Mouse (Mus musculus) left cerebral cortex, postnatal 14 days (tissue): Measurements from ENCODE around the gene Dnmt3a. TPM values are rescaled to one million over a fixed set of nuclear protein-coding genes. Genes with fewer than 3 reads are reported as not detected.

Experiments
- DNase-seq, 2 experiments: peaks; one replicate each; pipeline ENCODE4 v3.0.0; 2021 to 2022; ENCODE audit warnings: low spot score in 2 of 2, mixed read lengths in 1 of 2
- intact Hi-C: fragments of 180-260 bp; cut with DNase I; formaldehyde crosslinking; loops from one replicate; pipeline ENCODE4 v1.15.1; 2025
- long read RNA-seq, 2 experiments: library from polyadenylated mRNA; stranded (forward); transcript quantifications; one replicate each; pipeline ENCODE4 v2.0.0; 2021
- total RNA-seq, 2 experiments: library from RNA; stranded (reverse); gene quantifications; 2 replicates each; pipeline ENCODE4 v1.2.3; 2021

Dnmt3a gene
- total RNA-seq: 100 to 1,000 TPM; 337 to 343 TPM
- long read RNA-seq, experiment 1, full-length matches to known transcripts: 1 of 130 reads
- long read RNA-seq, experiment 1, partial matches to known transcripts: 11 of 130 reads
- long read RNA-seq, experiment 1, other reads (novel, unspliced or antisense): 118 of 130 reads
- long read RNA-seq, experiment 2, full-length matches to known transcripts: 7 of 121 reads
- long read RNA-seq, experiment 2, partial matches to known transcripts: 18 of 121 reads
- long read RNA-seq, experiment 2, other reads (novel, unspliced or antisense): 96 of 121 reads

DNA sequence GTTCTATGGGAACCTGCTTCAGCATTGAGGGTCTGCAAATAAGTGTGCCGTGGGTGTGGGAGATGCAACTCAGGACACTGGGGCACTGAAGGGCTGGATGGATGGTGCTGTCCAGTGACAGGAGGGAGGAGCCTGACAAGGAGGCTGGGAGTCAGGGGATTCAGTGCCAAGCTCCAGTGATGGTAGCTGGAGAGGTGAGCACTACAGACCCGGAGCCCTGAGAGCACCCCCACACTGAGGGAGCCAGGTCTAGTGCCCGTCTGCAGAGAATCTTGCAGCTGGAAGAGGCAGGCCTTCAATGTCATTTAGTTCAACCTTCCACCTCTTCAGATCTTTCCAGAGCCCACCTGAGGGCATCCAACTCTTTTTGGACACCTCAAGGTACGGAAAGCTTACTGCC is at the start of gene Dnmt3a:
Dnmt3a (plus strand) TSS at position 156 of the 400 bp plus-strand sequence.
- intact Hi-C loops: loop anchor here (5.0 kb wide), 2 partner anchors 66 to 144 kb away; no protein-coding TSS in a partner anchor
- DNase-seq: no peak

DNA sequence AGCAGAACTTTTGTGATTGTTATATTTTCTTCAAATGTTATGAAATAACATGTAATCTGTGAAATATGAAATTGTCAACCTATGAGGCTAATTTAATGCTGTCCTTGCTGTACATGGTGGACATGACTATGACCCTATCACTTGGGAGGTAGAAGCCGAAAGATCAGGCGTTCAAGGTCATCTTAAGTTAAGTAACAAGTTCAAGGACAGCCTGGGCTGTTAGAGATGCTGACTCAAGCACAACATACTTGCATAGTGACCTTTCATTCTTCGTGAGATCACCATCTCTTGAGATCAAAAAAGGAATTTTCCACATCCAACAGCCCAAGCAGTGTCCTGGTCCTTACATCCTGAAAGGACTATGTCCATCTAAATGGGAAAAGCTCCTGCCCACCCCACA is 49.6 kb upstream of the Dnmt3a start:
- no peak for DNase-seq
- intact Hi-C loops: no loop called here

DNA sequence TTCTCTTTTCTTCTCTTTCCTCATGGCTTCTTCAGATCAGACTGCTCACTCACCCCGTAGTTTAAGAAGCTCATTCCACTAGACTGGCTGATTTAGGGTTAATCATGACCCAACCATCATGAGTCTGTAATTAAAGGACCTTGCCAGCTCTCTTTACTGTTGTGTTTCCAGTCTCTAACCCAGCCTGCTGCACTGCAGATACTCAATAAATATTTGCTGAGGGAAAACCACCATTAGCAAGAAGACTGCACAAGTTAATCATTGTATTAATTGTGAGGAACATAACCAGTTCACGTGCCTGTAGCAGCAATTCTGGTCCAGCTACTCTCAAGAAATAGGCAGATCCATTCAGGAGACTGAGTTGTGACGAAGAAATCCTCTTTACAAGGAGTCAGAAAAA is 47.7 kb upstream of the Dnmt3a start:
- intact Hi-C loops: no loop called here
- DNase-seq: no peak

DNA sequence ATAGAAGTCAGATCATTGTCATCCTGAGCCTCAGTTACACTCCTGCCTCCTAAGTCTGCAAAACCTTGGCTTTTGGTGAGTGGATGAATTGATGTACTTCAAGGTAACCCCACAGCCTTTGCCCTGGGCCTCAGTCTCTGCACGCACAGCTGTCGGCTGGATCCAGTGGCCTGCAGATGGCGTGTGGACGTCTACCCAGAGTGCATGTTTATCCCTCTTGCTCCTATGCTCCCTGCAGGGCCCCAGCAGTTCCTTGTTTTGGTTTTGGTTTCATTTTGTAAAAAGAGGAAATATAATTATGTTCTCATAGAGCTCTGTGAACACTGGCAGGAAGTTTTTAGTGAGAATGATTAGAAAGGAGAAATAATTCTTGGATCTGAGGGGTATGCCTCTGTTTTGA is 46.4 kb upstream of the Dnmt3a start:
- intact Hi-C loops: no loop called here
- no peak for DNase-seq

DNA sequence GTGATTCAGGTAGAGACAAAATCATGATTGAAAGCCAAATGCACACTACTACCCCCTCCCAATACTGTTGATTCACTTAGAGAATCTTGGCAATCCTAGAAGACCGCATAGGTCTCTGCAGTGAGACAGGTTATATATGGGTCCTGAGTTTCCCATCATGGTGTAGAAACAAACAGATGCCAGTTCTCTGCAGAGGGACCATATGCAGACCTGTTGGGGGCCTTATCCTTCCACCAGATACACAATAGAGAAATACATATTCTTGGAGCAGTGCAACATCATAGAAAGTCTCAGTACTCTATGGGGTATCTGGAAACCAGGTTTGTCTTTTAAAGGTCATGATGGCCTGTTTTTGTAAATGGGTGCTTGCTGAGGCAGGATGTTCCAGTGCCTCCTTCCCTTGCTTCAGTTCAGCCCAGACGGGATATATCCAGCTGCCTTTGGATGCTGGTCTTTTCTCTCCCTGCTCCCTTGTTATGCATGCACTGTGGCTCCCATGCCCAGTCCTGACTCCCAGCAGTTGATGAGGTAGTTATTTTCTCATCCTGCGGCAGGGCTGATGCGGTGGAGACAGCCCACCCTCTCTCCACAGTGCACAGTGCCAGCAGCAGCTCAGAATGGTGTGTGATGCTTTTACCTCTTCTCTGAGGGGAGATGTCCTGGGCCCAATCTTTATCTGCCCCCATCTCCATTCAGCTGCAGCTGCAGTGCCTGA is 44.8 kb upstream of the Dnmt3a start:
- intact Hi-C loops: no loop called here
- DNase-seq: no peak

DNA sequence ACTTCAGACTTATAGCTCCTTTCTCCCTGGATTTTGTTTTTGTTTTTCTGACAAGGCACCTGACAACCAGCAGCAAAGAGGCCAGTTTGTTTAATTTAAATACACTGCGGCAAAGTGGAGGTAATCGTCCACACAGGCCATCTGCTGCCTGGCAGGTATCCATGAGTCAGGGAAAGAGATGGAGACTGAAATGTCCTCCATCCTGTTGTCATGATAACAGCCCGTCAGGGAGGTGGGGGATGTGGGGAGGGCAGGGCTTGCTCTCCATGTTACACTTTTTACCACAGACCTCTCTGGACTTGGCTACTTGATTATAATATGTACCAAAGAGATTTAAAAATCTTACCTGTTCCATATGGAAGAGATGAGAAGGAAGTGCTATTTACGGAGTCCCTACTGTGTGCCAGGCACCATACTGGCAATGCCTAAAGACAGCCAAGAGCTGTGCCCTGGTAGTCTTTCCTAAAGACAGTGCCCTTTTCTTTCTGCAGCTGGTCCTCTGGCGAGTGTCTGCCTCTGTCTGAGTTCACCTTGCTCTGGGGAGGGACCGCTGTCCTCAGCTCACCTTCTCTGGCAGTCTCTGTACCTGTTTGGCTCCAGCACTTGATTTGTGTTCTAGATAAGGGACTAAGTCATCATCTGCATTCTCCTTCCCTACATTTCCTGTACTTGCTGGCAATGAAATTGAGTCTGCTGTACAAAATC is 44.1 kb upstream of the Dnmt3a start:
- DNase-seq: no peak

DNA sequence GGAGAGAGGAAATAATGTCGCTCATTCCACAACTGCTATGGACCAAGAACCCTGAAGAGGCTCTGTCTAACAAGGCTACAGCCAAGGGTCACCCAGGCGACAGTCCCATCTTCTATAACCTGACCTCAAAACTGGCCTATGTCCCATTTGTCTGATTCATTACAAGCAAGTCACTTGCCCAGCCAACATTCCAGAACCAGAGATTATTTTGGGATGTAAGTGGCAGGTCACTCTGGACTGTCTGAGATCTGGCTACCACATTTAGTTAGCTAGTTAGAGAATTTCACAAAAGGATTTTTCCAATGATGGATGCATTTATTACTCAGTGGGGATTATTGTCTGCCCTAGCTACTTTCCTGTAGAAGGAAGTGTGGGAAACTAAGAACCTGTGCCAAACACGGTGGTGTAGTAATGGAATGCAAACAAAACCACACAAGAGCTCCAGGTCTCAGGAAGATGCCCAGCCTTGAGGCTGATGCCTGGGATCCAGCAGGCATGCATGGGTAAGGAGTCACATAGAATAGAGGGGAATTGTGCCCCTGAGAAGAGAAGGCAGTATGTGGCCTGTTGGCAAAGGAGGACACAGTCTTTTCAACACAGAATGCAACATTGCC is 41.5 kb upstream of the Dnmt3a start:
- DNase-seq: no peak
- intact Hi-C loops: no loop called here

More for the DNA sequence above, 44.1 kb upstream of the Dnmt3a start:
- intact Hi-C loops: no loop called here

DNA sequence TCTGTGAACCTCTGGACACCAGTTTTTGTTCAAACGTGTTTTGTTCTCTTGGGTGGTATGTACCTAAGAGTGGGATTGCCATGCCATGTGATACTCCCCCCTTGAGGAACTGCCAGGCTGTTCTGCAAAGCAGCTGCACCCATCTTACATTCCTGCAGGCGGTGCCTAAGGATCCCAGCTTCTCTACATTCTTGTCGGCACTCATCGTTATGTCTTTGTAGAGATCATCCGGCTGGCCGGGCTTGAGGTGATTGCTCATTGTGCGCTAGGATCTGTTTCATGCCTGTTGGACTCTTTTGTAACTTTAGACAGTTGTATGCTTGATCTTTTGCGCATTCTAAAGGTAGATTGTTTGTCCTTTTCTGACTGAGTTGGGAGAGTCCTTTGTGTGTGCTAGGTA is 38.4 kb upstream of the Dnmt3a start:
- DNase-seq: no peak

DNA sequence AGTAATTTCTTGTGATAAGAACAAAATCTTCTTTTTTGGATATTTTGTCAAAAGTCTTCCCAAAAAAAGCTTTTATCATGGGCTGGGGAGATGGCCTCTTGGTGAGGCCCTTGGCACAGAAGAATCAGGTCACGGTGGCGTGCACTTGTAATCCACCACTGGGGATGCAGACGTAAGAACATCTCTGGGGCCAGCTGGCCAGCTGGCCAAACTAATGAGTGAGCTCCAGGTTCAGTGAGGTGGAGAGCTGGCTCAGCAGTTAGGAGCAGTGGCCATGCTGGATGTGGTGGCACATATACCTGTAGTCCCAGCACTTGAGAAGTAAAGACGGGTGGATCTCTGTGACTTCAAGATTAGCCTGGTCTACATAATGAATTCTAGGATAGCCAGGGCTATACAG is 37.4 kb upstream of the Dnmt3a start:
- intact Hi-C loops: no loop called here
- no peak for DNase-seq

More for the DNA sequence above, 38.4 kb upstream of the Dnmt3a start:
- intact Hi-C loops: no loop called here

DNA sequence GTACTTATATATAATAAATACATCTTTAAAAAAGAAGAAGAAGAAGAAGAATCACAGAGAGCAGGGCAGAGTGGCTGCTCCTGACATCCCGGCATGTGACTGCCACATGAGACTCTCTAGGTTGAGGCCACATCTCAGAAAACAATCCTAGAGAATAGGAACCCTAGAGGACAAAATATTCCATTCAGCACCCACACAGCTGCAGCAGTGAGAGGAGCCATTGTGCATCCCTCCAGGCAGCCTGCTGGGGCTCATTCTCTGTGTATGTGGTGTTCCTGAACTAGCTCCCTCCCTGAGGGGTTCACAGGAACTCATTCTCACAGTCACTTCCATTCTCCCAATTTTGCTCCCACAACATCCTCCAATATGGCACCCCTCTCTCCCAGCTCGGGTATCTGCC is 35.3 kb upstream of the Dnmt3a start:
- no peak for DNase-seq
- intact Hi-C loops: no loop called here

DNA sequence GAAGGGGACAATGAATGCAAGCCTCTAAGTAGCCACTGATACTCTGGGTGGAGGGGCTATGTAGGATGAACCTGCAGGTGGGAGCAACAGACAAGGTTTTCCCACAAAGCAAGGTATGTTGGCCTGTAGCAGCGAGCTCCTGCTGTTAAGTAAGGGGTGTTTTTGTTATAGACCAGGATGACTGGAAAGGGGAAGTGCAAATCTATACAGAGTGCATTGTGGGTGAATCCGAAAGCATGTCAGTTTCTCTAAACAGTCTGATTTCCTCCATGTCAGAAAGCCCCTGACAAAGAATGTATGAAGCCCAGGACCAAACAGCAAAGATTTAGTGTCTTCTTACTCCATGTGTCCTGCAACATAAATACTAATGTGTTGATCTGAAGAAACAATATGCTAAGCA is 34.7 kb upstream of the Dnmt3a start:
- intact Hi-C loops: no loop called here
- no peak for DNase-seq

DNA sequence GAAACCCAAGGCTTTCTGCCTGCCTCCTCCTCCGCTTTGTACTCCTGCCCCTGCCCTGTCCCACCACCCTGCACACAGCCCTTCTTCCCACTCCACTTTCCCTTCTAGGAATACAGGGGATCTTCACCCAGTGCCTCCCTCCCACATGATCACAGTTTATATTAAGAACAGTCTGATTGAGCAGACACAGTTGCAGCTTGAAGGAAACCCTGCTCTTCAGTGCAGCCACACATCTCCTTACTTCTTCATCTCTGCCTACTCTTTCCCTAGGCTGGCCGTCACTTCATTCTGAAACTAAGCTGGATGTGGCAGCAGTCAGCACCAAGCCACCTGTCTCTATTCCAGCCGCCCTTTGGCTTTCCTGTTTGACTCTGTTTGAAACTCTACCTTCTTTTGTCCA is 32.2 kb upstream of the Dnmt3a start:
- DNase-seq: no peak
- intact Hi-C loops: no loop called here

DNA sequence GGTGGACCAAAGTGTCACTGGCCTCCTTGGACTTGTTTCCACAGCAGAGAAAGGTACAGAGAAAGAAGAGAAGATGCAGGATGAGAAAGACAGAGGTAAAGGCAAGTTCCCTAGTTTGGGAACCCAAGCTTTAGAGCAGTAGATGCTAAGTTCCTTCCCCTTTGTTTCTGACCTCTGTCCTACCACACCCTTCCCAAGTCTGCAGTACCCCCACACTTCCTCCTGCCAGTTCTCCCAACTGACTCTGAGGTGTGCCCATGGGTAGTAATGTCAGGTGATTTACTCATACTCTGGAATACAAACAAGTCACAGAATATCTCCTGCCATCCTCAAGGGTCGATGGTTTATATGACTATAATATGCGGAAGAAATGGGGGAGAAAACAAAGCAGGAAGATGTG is 29.8 kb upstream of the Dnmt3a start:
- DNase-seq: no peak
- intact Hi-C loops: no loop called here

DNA sequence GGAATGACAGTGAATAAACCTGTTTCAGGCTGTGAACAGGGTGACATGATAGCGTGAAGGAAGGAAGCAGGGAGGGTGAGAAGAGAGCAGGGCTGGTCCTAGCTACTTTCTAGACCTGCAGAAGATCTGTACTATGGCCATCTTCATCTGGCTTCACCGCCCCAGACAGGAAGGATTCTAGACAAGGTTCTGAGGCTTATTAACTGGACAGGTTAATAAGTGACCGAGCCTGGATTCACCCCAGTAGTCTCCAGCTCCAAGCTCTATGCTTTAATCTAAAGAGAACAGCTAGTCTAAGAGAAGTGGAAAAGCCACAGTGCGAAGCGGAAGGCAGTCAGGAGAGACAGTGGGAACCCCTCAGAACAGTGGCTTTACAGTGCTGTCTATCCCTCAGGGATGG is 28.1 kb upstream of the Dnmt3a start:
- intact Hi-C loops: no loop called here
- no peak for DNase-seq

DNA sequence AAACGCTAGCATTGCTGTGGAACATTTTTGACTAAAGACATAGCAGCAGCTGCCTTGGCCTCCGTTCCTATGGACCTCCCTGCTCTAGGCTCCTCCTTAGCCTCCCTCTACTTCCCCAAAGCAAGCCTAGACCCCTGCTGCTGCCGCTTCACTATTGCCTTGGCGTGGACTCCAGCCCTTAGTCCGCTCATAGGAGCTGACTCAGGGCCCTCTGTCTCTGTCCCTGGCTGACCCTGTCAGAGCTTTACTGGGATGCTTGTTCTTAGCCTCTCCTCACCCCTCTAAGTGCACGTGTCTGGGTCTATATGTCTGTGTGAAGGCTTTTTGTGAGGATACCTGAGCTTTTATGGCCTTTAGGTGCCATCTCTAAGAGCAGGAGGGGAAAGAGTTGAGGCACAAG is 27.5 kb upstream of the Dnmt3a start:
- DNase-seq: no peak
- intact Hi-C loops: no loop called here

DNA sequence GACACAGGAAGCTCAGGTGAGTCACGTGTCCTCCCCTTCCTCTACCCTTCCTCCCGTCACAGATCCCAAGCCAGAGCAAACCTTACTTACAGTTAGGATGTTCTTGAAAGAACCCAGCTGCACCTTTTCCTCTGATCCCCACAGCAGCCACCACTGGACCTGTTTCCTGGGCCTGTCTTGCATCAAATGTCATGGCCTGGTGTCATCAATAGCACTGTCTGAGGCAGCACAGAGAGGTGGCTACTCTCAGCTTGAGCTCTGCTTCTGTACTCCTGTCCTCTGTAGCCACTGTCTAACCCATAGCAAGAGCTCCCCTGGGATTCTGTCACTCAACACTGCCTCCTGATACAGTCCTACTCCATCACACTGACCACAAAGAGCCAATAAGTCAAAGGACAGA is 26.2 kb upstream of the Dnmt3a start:
- intact Hi-C loops: loop anchor here (5.0 kb wide), 1 partner anchor 77 kb away; no protein-coding TSS in a partner anchor

DNA sequence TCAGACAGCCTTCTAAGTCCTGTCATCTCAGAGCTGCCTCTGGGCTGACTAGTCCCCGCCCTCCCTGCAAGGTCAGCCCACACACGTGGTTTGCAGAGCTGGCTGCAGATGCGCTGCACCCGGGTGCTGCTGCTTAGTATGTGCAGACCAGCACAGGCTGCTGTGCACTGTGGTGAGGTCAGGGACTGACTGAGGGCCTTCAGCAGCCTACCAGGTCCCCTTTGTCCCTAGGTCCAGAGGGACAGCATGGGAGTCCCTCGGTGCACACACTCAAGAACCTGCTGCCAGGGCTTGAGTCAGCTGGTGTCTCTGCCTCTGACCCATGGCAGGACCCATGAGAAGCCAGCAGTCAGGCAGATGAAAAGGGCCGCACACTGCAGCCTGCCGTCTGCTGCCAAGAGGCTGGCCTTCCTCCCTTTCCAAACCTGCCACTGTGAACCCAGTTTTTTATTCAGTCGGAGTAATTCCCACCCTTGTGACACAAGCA is 25.4 kb upstream of the Dnmt3a start:
- intact Hi-C loops: loop anchor here (5.0 kb wide), 1 partner anchor 78 kb away; no protein-coding TSS in a partner anchor
- peak; percentile 47 to 70 for DNase-seq

More for the DNA sequence above, 26.2 kb upstream of the Dnmt3a start:
- DNase-seq: no peak

DNA sequence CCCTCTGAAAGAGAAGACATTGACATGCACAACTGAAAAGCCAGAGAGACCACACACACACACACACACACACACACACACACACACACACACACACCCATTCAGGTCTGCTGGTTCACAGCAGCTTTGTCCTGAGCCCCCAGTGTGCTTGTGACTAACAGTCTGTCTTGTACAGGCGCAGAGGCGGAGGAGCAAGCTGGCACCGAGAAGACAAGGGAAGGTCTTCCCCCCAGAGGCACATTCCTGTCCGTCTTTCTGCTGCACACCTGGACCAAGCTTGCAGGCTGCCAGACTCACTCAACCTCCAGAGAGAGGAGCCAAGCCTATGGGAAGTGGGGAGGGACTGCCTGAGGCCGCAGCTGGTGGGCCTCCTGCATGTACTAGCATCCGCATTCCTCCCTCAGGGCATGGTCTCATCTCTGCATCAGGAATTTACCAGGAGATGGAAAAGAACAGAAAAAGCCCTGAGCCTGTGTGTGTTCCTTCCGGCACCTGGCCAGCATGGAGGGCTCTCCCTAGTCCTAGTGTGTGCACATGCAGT is 24.8 kb upstream of the Dnmt3a start:
- intact Hi-C loops: loop anchor here (5.0 kb wide), 1 partner anchor 79 kb away; no protein-coding TSS in a partner anchor
- peak in 1 of 2 experiments; percentile 22 for DNase-seq

DNA sequence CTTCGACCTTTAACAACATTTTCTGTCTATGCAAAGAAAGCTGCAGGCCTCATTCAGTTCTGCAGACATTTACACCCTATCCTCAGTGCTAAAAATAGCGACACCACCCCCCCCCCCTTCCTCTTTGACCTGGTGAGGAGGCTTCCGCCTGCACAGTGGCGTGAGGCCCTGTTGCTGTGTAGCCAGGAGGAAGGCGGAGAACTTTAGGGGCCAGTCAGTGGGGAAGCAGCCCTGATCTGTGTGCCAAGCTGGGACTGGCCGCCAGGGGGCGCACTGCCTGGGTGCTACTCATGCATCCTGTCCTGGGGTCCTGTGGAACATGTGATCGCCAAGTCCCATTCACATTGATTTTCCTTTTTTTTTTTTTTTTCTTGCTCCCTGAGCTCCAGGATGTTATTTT is 24.3 kb upstream of the Dnmt3a start:
- peak; percentile 88 to 94 for DNase-seq
- intact Hi-C loops: loop anchor here (5.0 kb wide), 1 partner anchor 79 kb away; no protein-coding TSS in a partner anchor
